Mouse (Mus musculus) liver, embryonic 16.5 days (tissue): Measurements from ENCODE around the gene Ugcg. TPM values are rescaled to one million over a fixed set of nuclear protein-coding genes. Genes with fewer than 3 reads are reported as not detected.

Experiments
- ATAC-seq: fragments of 200-750 bp; cut with Nextera tagmentation; 2 replicates; pipeline ENCODE4 v1.8.0; 2017; ENCODE audit warnings: low read depth, mild to moderate bottlenecking, moderate number of reproducible peaks, moderate library complexity
- H3K27ac ChIP-seq: fragments of 300-500 bp; sonication (generic); 2 replicates; pipeline ENCODE4 v1.5.1; 2014; ENCODE audit warnings: mild to moderate bottlenecking, low read length
- H3K27me3 ChIP-seq: fragments of 300-500 bp; sonication (generic); 2 replicates; pipeline ENCODE4 v1.6.1; 2014; ENCODE audit warnings: low read depth, low read length, mixed read lengths; ENCODE audit not compliant: control insufficient read depth, insufficient read depth
- H3K36me3 ChIP-seq: fragments of 300-500 bp; sonication (generic); 2 replicates; pipeline ENCODE4 v1.6.1; 2014; ENCODE audit warnings: mild to moderate bottlenecking; ENCODE audit not compliant: control insufficient read depth, insufficient read depth
- H3K4me1 ChIP-seq: fragments of 300-500 bp; sonication (generic); 2 replicates; pipeline ENCODE4 v1.6.1; 2014; ENCODE audit warnings: low read depth, low read length, mixed read lengths; ENCODE audit not compliant: control insufficient read depth
- H3K4me2 ChIP-seq: fragments of 300-500 bp; sonication (generic); 2 replicates; pipeline ENCODE4 v1.6.1; 2014; ENCODE audit warnings: low read depth, low read length, mixed read lengths
- H3K4me3 ChIP-seq: fragments of 300-500 bp; sonication (generic); 2 replicates; pipeline ENCODE4 v1.5.1; 2014; ENCODE audit warnings: low read depth, mild to moderate bottlenecking, low read length
- H3K9ac ChIP-seq: fragments of 300-500 bp; sonication (generic); 2 replicates; pipeline ENCODE4 v1.6.1; 2014; ENCODE audit warnings: low read depth, low read length
- H3K9me3 ChIP-seq: fragments of 300-500 bp; sonication (generic); replicated peaks from 2 replicates; pipeline ENCODE4 v1.6.1; 2016; ENCODE audit warnings: low read length; ENCODE audit not compliant: control insufficient read depth
- WGBS: fragments of 180-500 bp; shearing (Covaris S2); extraction: QIAGEN DNeasy Blood & Tissue Kit; methylation state at CpG from one replicate; pipeline ENCODE4 v1.1.7; 2014; ENCODE audit not compliant: insufficient replicate concordance; 5-methylcytosine and 5-hydroxymethylcytosine counted together
- polyA plus RNA-seq: library from polyadenylated mRNA; unstranded; fragments of >200 nt; fragmentation: Nextera tagmentation; extraction: Ambion mirVana; gene quantifications from 2 replicates; pipeline ENCODE4 v1.2.1, GENCODE M21; 2015

Ugcg gene
- polyA plus RNA-seq, 1 experiment from 2014 or later: 4.6 TPM

GRCm38 (mm10) chr4:59164034-59164433 is 25.0 kb upstream of the Ugcg start:
- Histone ChIP-seq H3K4me2 (no peak overlapping the region), H3K4me3 (no peak overlapping the region), H3K36me3 (no peaks in the 10 kb centered on the region), H3K9ac (no peak overlapping the region), H3K4me1 (no peaks in the 10 kb centered on the region), H3K27ac (no peak overlapping the region), H3K27me3 (no peaks in the 10 kb centered on the region), H3K9me3 (no peaks in the 10 kb centered on the region)
- ATAC-seq: no peak
- 37% methylated on average over 2 of the region's 2 CpGs for WGBS

DNA sequence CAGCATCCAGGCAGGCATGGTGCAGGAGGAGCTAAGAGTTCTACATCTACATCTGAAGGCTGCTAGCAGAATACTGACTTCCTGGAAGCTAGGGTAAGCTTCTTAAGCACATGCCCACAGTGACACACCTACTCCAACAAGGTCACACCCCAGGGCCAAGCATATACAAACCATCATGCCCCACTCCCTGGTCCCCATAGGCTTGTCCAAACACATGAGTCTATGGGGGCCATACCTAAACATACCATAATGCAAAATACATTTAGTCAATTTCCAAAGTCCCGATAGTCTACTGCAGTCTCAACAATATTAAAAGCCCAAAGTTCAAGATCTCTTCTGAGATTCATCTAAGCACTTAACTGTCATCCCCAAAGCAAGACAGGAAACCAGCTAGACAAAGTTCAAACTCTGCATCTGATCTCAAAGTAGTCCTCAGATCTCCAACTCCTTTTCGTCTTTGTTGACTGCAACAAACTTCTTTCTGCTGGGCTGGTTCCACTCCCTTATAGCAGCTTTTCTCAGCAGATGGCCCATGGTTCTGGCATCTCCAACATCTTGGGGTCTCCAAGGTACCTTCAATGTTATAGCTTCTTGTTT is 21.7 kb upstream of the Ugcg start:
- Histone ChIP-seq H3K9ac (no peak overlapping the region), H3K4me2 (no peak overlapping the region), H3K36me3 (no peaks in the 10 kb centered on the region), H3K4me3 (no peak overlapping the region), H3K27me3 (no peaks in the 10 kb centered on the region), H3K9me3 (no peaks in the 10 kb centered on the region), H3K27ac (no peak overlapping the region), H3K4me1 (no peaks in the 10 kb centered on the region)
- ATAC-seq: no peak
- WGBS: 73% methylated on average over 2 of the region's 2 CpGs

DNA sequence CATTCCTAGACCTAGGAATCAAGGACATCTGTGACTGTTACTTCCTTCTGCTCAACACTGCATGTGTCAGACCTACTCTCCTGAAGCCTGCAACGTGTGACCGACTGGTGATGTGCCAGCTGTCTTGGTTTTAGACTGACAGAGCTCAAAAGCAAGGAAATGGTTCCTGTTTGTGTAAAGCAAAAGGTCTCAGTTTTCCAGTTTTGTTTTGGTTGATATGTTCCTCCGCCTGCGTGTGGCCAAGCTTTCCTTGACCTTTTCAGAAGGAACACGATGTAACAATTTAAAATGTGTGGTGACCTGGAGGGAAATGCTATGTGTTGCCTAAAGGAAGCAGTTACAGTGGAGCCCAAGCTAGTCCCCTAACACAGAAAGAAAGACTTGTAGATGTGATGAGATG is 19.1 kb upstream of the Ugcg start:
- H3K36me3 ChIP-seq: no peaks in the 10 kb centered on the region
- H3K27ac ChIP-seq: no peak overlapping the region
- H3K27me3 ChIP-seq: no peaks in the 10 kb centered on the region
- H3K4me1 ChIP-seq: no peaks in the 10 kb centered on the region
- H3K4me3 ChIP-seq: no peak overlapping the region
- no peak for ATAC-seq
- WGBS: 57% methylated on average over 5 of the region's 5 CpGs
- H3K9me3 ChIP-seq: no peaks in the 10 kb centered on the region
- no peak overlapping the region for H3K4me2 ChIP-seq
- H3K9ac ChIP-seq: no peak overlapping the region

GRCm38 (mm10) chr4:59172616-59173015 is 16.4 kb upstream of the Ugcg start:
- Histone ChIP-seq H3K9ac (no peak overlapping the region), H3K27ac (no peak overlapping the region), H3K4me3 (no peak overlapping the region), H3K36me3 (no peaks in the 10 kb centered on the region), H3K27me3 (no peaks in the 10 kb centered on the region), H3K4me1 (no peaks in the 10 kb centered on the region), H3K9me3 (no peaks in the 10 kb centered on the region), H3K4me2 (no peak overlapping the region)
- 47% methylated on average over 2 of the region's 2 CpGs for WGBS
- no peak for ATAC-seq

GRCm38 (mm10) chr4:59173181-59173922 is 15.7 kb upstream of the Ugcg start:
- no peak for ATAC-seq
- no peaks in the 10 kb centered on the region for H3K27me3 ChIP-seq
- no peaks in the 10 kb centered on the region for H3K36me3 ChIP-seq
- no peak overlapping the region for H3K9ac ChIP-seq
- H3K4me1 ChIP-seq: no peaks in the 10 kb centered on the region
- H3K9me3 ChIP-seq: no peaks in the 10 kb centered on the region
- H3K4me3 ChIP-seq: no peak overlapping the region
- 32% methylated on average over 2 of the region's 2 CpGs for WGBS
- H3K4me2 ChIP-seq: no peak overlapping the region
- no peak overlapping the region for H3K27ac ChIP-seq

- Histone ChIP-seq H3K36me3 (no peaks in the 10 kb centered on the region), H3K9me3 (no peaks in the 10 kb centered on the region), H3K4me3 (no peak overlapping the region), H3K4me1 (no peaks in the 10 kb centered on the region), H3K9ac (no peak overlapping the region), H3K27ac (no peak overlapping the region), H3K4me2 (no peak overlapping the region), H3K27me3 (no peaks in the 10 kb centered on the region)
- WGBS: 25% methylated on average over 4 of the region's 4 CpGs
- ATAC-seq: no peak
These were observed 14.1 kb upstream of the Ugcg start for GRCm38 (mm10) chr4:59175003-59175402.

GRCm38 (mm10) chr4:59175929-59176328 is 13.1 kb upstream of the Ugcg start:
- Histone ChIP-seq H3K27ac (no peak overlapping the region), H3K9ac (no peak overlapping the region), H3K4me1 (no peaks in the 10 kb centered on the region), H3K9me3 (no peaks in the 10 kb centered on the region), H3K27me3 (no peaks in the 10 kb centered on the region), H3K4me3 (no peak overlapping the region), H3K36me3 (no peaks in the 10 kb centered on the region), H3K4me2 (no peak overlapping the region)
- ATAC-seq: no peak
- 35% methylated on average over 6 of the region's 6 CpGs for WGBS

DNA sequence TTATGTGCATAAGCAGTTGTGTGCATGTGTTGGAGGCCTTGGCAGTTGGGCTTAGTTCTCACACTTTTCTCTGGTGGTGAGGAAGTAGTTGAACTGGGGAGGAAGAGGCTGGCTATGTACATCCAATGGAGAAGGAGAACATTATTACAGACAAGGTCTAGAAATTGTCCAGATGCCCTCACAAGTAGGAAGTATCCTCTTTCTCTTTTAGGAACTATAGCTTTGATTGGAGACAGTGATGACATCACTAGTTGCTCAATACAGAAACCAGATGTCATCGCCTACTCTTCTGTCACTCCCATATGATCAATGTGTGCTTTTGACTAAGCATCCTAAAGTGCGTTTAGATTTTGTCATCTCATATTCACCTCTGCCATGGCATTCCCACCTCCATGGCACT is 11.5 kb upstream of the Ugcg start:
- no peak for ATAC-seq
- Histone ChIP-seq H3K36me3 (no peaks in the 10 kb centered on the region), H3K4me1 (peaks cover 6% of the 10 kb centered on the region), H3K4me2 (no peak overlapping the region), H3K9me3 (no peaks in the 10 kb centered on the region), H3K4me3 (no peak overlapping the region), H3K27me3 (no peaks in the 10 kb centered on the region), H3K27ac (no peak overlapping the region), H3K9ac (no peak overlapping the region)
- 67% methylated on average over 2 of the region's 2 CpGs for WGBS
